In genomic region chr11:99999091-99999490, GRCm38 (mm10) we compare ENCODE assay signal across 46 mouse cellular contexts. TPM values are rescaled to one million over a fixed set of nuclear protein-coding genes. Genes with fewer than 3 reads are reported as not detected.
"Had no signal": no experiment of that assay in that cellular context is flagged by ENCODE, and none has a peak within 500 bp of the region (broad histone marks: within the 10 kb centered on the region; RNA-seq: fewer than 3 reads in every experiment).

No protein-coding gene starts in this region.

- H3K4me1 ChIP-seq: limb, embryonic 15.5 days; liver, embryonic 12.5 days; liver, embryonic 13.5 days; liver, embryonic 15.5 days; megakaryocyte, embryonic 14.5 days; midbrain, embryonic 10.5 days; midbrain, embryonic 12.5 days; midbrain, embryonic 13.5 days; midbrain, embryonic 15.5 days; neural tube, embryonic 12.5 days; neural tube, embryonic 13.5 days had no signal

- H3K36me3 ChIP-seq: limb, embryonic 10.5 days; limb, embryonic 12.5 days; limb, embryonic 13.5 days; limb, embryonic 15.5 days; liver, embryonic 12.5 days; liver, embryonic 13.5 days; liver, embryonic 15.5 days; lung, embryonic 15.5 days; midbrain, embryonic 10.5 days; midbrain, embryonic 12.5 days; midbrain, embryonic 13.5 days; midbrain, embryonic 15.5 days; neural tube, embryonic 12.5 days; neural tube, embryonic 13.5 days had no signal

- H3K4me3 ChIP-seq: limb, embryonic 10.5 days; limb, embryonic 12.5 days; limb, embryonic 13.5 days; limb, embryonic 15.5 days; liver, embryonic 12.5 days; liver, embryonic 13.5 days; liver, embryonic 15.5 days; lung, embryonic 15.5 days; megakaryocyte, embryonic 14.5 days; midbrain, embryonic 10.5 days; midbrain, embryonic 12.5 days; midbrain, embryonic 13.5 days; midbrain, embryonic 15.5 days; myocyte; neural tube, embryonic 12.5 days; neural tube, embryonic 13.5 days had no signal

- ATAC-seq: liver, embryonic 12.5 days; liver, postnatal 0 days; midbrain, embryonic 13.5 days; midbrain, embryonic 15.5 days; midbrain, embryonic 16.5 days had no signal

- H3K27ac ChIP-seq: limb, embryonic 10.5 days; limb, embryonic 12.5 days; limb, embryonic 13.5 days; limb, embryonic 15.5 days; liver, embryonic 12.5 days; liver, embryonic 13.5 days; liver, embryonic 14.5 days; liver, embryonic 15.5 days; lung, embryonic 15.5 days; macrophage; midbrain, embryonic 10.5 days; midbrain, embryonic 12.5 days; midbrain, embryonic 13.5 days; midbrain, embryonic 15.5 days; neural tube, embryonic 12.5 days; neural tube, embryonic 13.5 days had no signal

- H3K9me3 ChIP-seq: limb, embryonic 10.5 days; limb, embryonic 15.5 days; liver, embryonic 12.5 days; liver, embryonic 13.5 days; liver, embryonic 15.5 days; lung, embryonic 15.5 days; midbrain, embryonic 10.5 days; midbrain, embryonic 13.5 days; midbrain, embryonic 15.5 days; neural tube, embryonic 12.5 days; neural tube, embryonic 13.5 days had no signal

- DNase-seq: left cerebral cortex, postnatal 4 days; liver; liver, embryonic 13.5 days; liver, postnatal 0 days; lung, adult 18-20 months; lung, adult 2 months; lung, embryonic 14.5 days; lung, postnatal 10 days; lung, postnatal 36 days; lung, postnatal 4 days; midbrain, embryonic 14.5 days had no signal

- H3K9ac ChIP-seq: limb, embryonic 12.5 days; limb, embryonic 13.5 days; limb, embryonic 15.5 days; liver, embryonic 12.5 days; liver, embryonic 13.5 days; liver, embryonic 14.5 days; liver, embryonic 15.5 days; liver, postnatal 0 days; lung, embryonic 14.5 days; lung, embryonic 15.5 days; midbrain, embryonic 12.5 days; midbrain, embryonic 13.5 days; midbrain, embryonic 15.5 days; neural tube, embryonic 12.5 days; neural tube, embryonic 13.5 days had no signal

- H3K4me2 ChIP-seq: limb, embryonic 12.5 days; limb, embryonic 13.5 days; limb, embryonic 15.5 days; liver, embryonic 11.5 days; liver, embryonic 12.5 days; liver, embryonic 13.5 days; liver, embryonic 15.5 days; lung, embryonic 14.5 days; lung, embryonic 15.5 days; midbrain, embryonic 11.5 days; midbrain, embryonic 12.5 days; midbrain, embryonic 13.5 days; midbrain, embryonic 15.5 days; neural tube, embryonic 12.5 days; neural tube, embryonic 13.5 days had no signal

- H3K27me3 ChIP-seq: midbrain, embryonic 13.5 days; midbrain, embryonic 15.5 days had no signal

RNA-seq across cellular contexts. Expression of gene Krtap17-1, which starts 5.3 kb away (rescaled TPM):
- total RNA-seq: left cerebral cortex, postnatal 10 days; left cerebral cortex, postnatal 14 days; left cerebral cortex, postnatal 25 days; left cerebral cortex, postnatal 36 days; left cerebral cortex, postnatal 4 days; liver, adult 2 months; megakaryocyte progenitor cell, adult 5-6 weeks; megakaryocyte, adult 5-6 weeks; megakaryocyte-erythroid progenitor cell, adult 5-6 weeks; monocyte, adult 5-6 weeks had no signal
- polyA plus RNA-seq: liver, adult 2 months; liver, embryonic 11.5 days; liver, embryonic 12.5 days; liver, embryonic 13.5 days; liver, embryonic 14.5 days; liver, embryonic 15.5 days; liver, embryonic 16.5 days; liver, postnatal 0 days; macrophage; midbrain, embryonic 10.5 days; midbrain, embryonic 11.5 days; midbrain, embryonic 12.5 days; midbrain, embryonic 14.5 days; myocyte; neural tube, embryonic 11.5 days; neural tube, embryonic 12.5 days; neural tube, embryonic 13.5 days had no signal

RNA-seq across cellular contexts. Expression of gene Krtap16-1, which starts 12.7 kb away (rescaled TPM):
- total RNA-seq: left cerebral cortex, postnatal 10 days; left cerebral cortex, postnatal 14 days; left cerebral cortex, postnatal 25 days; left cerebral cortex, postnatal 36 days; left cerebral cortex, postnatal 4 days; liver, adult 2 months; megakaryocyte progenitor cell, adult 5-6 weeks; megakaryocyte, adult 5-6 weeks; megakaryocyte-erythroid progenitor cell, adult 5-6 weeks; midbrain, postnatal 0 days; monocyte, adult 5-6 weeks had no signal
- polyA plus RNA-seq: limb, embryonic 10.5 days; limb, embryonic 11.5 days; limb, embryonic 12.5 days; limb, embryonic 13.5 days; limb, embryonic 15.5 days; liver, adult 2 months; liver, embryonic 11.5 days; liver, embryonic 12.5 days; liver, embryonic 13.5 days; liver, embryonic 14.5 days; liver, embryonic 15.5 days; liver, embryonic 16.5 days; liver, postnatal 0 days; lung, adult 2 months; lung, embryonic 14.5 days; lung, embryonic 15.5 days; lung, embryonic 16.5 days; macrophage; midbrain, embryonic 10.5 days; midbrain, embryonic 11.5 days; midbrain, embryonic 12.5 days; midbrain, embryonic 13.5 days; midbrain, embryonic 14.5 days; midbrain, embryonic 15.5 days; midbrain, embryonic 16.5 days; midbrain, postnatal 0 days; myocyte; neural tube, embryonic 12.5 days; neural tube, embryonic 13.5 days had no signal

RNA-seq across cellular contexts. Expression of gene Krt33a, which starts 16.9 kb away (rescaled TPM):
- total RNA-seq: left cerebral cortex, postnatal 10 days; left cerebral cortex, postnatal 14 days; left cerebral cortex, postnatal 25 days; left cerebral cortex, postnatal 36 days; liver, adult 2 months; megakaryocyte progenitor cell, adult 5-6 weeks; megakaryocyte, adult 5-6 weeks; megakaryocyte-erythroid progenitor cell, adult 5-6 weeks; midbrain, postnatal 0 days; monocyte, adult 5-6 weeks had no signal
- polyA plus RNA-seq: limb, embryonic 10.5 days; limb, embryonic 11.5 days; limb, embryonic 12.5 days; limb, embryonic 13.5 days; liver, adult 2 months; liver, embryonic 11.5 days; liver, embryonic 12.5 days; liver, embryonic 13.5 days; liver, embryonic 14.5 days; liver, embryonic 15.5 days; liver, embryonic 16.5 days; liver, postnatal 0 days; lung, adult 2 months; lung, embryonic 14.5 days; lung, embryonic 15.5 days; lung, embryonic 16.5 days; macrophage; midbrain, embryonic 10.5 days; midbrain, embryonic 11.5 days; midbrain, embryonic 12.5 days; midbrain, embryonic 13.5 days; midbrain, embryonic 14.5 days; midbrain, embryonic 15.5 days; midbrain, embryonic 16.5 days; midbrain, postnatal 0 days; myocyte; neural tube, embryonic 11.5 days; neural tube, embryonic 12.5 days; neural tube, embryonic 13.5 days had no signal

RNA-seq across cellular contexts. Expression of gene Krtap29-1, which starts 20.2 kb away (rescaled TPM):
- total RNA-seq: left cerebral cortex, postnatal 10 days; left cerebral cortex, postnatal 14 days; left cerebral cortex, postnatal 25 days; left cerebral cortex, postnatal 36 days; left cerebral cortex, postnatal 4 days; liver, adult 2 months; megakaryocyte progenitor cell, adult 5-6 weeks; megakaryocyte, adult 5-6 weeks; megakaryocyte-erythroid progenitor cell, adult 5-6 weeks; midbrain, postnatal 0 days; monocyte, adult 5-6 weeks had no signal
- polyA plus RNA-seq: limb, embryonic 10.5 days; limb, embryonic 11.5 days; limb, embryonic 12.5 days; limb, embryonic 13.5 days; limb, embryonic 14.5 days; limb, embryonic 15.5 days; liver, adult 2 months; liver, embryonic 11.5 days; liver, embryonic 12.5 days; liver, embryonic 13.5 days; liver, embryonic 14.5 days; liver, embryonic 15.5 days; liver, embryonic 16.5 days; liver, postnatal 0 days; lung, adult 2 months; lung, embryonic 14.5 days; lung, embryonic 15.5 days; lung, embryonic 16.5 days; macrophage; midbrain, embryonic 10.5 days; midbrain, embryonic 11.5 days; midbrain, embryonic 12.5 days; midbrain, embryonic 13.5 days; midbrain, embryonic 14.5 days; midbrain, embryonic 15.5 days; midbrain, embryonic 16.5 days; midbrain, postnatal 0 days; myocyte; neural tube, embryonic 11.5 days; neural tube, embryonic 12.5 days; neural tube, embryonic 13.5 days had no signal

RNA-seq across cellular contexts. Expression of gene Krt33b, which starts 30.6 kb away (rescaled TPM):
- total RNA-seq: left cerebral cortex, postnatal 10 days; left cerebral cortex, postnatal 14 days; left cerebral cortex, postnatal 25 days; left cerebral cortex, postnatal 36 days; left cerebral cortex, postnatal 4 days; liver, adult 2 months; megakaryocyte progenitor cell, adult 5-6 weeks; megakaryocyte, adult 5-6 weeks; megakaryocyte-erythroid progenitor cell, adult 5-6 weeks; midbrain, postnatal 0 days; monocyte, adult 5-6 weeks had no signal
- polyA plus RNA-seq: limb, embryonic 10.5 days; liver, adult 2 months; liver, embryonic 11.5 days; liver, embryonic 12.5 days; liver, embryonic 13.5 days; liver, embryonic 14.5 days; liver, embryonic 15.5 days; liver, embryonic 16.5 days; liver, postnatal 0 days; lung, adult 2 months; lung, embryonic 14.5 days; lung, embryonic 15.5 days; lung, embryonic 16.5 days; macrophage; midbrain, embryonic 10.5 days; midbrain, embryonic 11.5 days; midbrain, embryonic 12.5 days; midbrain, embryonic 13.5 days; midbrain, embryonic 14.5 days; midbrain, embryonic 15.5 days; neural tube, embryonic 11.5 days; neural tube, embryonic 12.5 days; neural tube, embryonic 13.5 days had no signal
